Mouse (Mus musculus) Patski (cell line): ENCODE measurements around the gene Zfp385b. TPM values are rescaled to one million over a fixed set of nuclear protein-coding genes. Genes with fewer than 3 reads are reported as not detected.

ENCODE experiments used
- ATAC-seq: fragments of 100-300 bp; one replicate; pipeline ENCODE4 v1.8.0; 2021
- CTCF ChIA-PET: fragments of 350-600 bp; sonication (Branson Sonifier 250); formaldehyde crosslinking; loops from one replicate; lab custom pipeline; 2022; ENCODE audit warnings: inconsistent platforms; lab: Charles Lee
- POLR2A ChIA-PET: fragments of 350-600 bp; sonication (Branson Sonifier 250); formaldehyde crosslinking; loops from one replicate; lab custom pipeline; 2022; ENCODE audit warnings: antibody characterized with exemption, inconsistent platforms; lab: Charles Lee
- DNase-seq: peaks from one replicate; pipeline ENCODE4 v3.0.0-alpha.2; 2011; ENCODE audit warnings: low read depth, low spot score
- H3K27me3 ChIP-seq: fragments of 371-371 bp; one replicate; pipeline ENCODE4 v1.5.1; 2021
- CTCF ChIP-seq: fragments of 100-300 bp; IDR thresholded peaks from one replicate; pipeline ENCODE4 v1.5.1; 2021
- in situ Hi-C: fragments of 300-500 bp; cut with MboI; formaldehyde crosslinking; loops from 3 replicates; pipeline ENCODE4 v1.11.1; 2018; ENCODE audit warnings: low pct_unique_long_range_greater_than_20kb, mixed read lengths
- polyA plus RNA-seq: library from polyadenylated mRNA; unstranded; gene quantifications from one replicate; pipeline ENCODE4 v1.2.3, GENCODE M21; 2021

The Zfp385b gene
- polyA plus RNA-seq, 1 experiment from 2014 or later: 0.74 TPM

DNA sequence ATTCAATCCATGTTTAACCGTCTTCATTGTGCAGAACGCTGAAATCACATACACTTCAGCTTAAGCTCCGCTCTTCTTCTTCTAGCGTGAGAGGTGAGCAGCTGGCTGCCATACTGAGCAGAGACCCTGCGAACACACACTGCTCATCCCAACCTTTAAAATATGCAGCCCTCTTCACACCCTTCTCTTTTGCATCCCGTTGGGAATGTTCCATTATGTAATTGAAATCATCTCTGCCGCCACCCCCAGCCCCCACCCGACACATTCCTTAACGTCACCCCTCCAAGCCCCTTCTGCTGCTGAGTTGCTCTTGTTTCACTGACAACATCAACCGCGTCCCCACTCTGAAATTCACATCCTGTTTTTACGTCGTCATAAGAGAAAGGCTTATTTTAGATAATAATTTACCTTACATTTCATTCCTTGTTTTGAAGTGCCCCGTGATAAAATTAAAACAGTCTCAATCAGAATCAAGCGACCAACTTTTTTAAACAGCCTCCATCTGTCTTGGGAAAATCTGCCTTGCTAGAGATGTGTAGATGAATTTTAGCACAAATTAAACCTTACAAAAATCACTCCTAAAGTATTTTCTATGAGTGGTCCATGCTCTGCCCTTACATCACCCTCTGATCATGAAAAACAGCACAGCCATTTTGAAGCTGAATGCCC, 60.9 kb downstream of the Zfp385b start:
- ChIA-PET CTCF (no interaction called here), POLR2A (no interaction called here)
- no peak for TF ChIP-seq CTCF
- ATAC-seq (no peak), DNase-seq (no peak)
- H3K27me3 ChIP-seq: peaks cover 8% of the 10 kb centered on the region
- in situ Hi-C loops: no loop called here

DNA sequence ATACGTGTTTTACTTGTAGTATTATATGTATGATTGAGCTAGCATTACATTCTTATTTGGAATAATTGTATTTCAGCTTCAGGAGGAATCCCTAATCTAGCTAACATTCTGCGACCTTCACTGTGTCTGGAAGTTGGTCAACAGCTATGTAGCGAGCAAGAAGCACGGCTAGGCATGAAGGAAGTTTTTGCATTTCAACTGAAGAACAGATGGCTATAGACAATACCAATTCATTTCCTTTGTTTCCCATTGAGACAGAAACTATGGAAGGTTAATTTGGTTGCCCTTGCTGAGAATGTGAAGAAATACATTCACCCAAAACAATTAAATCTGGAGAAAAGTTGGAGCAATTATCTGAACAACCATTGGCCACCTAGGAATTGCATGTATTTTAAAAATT, 66.9 kb downstream of the Zfp385b start:
- TF ChIP-seq CTCF: no peak
- peaks cover 9% of the 10 kb centered on the region for H3K27me3 ChIP-seq
- no peak for DNase-seq
- no peak for ATAC-seq
- POLR2A ChIA-PET: no interaction called here
- CTCF ChIA-PET: no interaction called here
- in situ Hi-C loops: no loop called here

DNA sequence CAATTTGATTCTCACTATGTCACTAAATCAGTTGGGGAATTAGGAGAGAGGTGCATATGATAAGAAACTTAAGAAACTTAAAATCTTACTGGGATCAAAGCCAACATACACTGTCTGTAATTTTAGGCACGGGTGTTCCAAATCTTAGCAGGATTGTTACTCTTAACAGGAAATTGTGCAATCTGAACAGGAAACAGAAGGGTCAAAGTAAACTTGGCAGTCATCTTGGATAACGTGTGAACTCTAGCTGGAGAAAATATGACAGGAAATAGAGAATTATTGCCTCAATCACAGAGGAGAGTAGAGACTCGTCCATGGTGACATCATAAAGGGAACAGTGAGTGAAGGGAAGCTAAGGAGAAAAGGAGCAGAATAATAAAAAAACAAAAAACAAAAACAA, 69.8 kb downstream of the Zfp385b start:
- ChIA-PET CTCF (no interaction called here), POLR2A (no interaction called here)
- H3K27me3 ChIP-seq: peaks cover 8% of the 10 kb centered on the region
- no peak for DNase-seq
- TF ChIP-seq CTCF: no peak
- in situ Hi-C loops: no loop called here
- ATAC-seq: no peak

DNA sequence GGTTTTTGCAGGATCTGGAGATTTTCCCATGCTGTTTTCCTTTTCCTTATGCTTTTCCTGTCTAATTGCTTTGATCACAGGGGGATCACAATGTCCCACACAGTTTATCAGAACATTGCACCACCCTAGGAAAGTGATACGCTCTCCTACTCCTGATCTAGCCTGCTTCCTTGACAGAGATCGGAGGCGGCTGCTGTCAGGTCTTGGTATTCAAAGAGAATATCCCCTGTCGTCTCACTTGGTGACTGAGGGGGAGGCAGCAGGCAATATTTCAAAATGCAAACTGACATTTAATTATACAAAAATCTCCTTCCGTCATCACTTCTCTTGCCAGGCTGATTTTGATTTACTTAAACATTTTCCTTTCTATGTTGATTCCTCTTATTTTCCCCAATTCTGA, 73.0 kb downstream of the Zfp385b start:
- CTCF ChIA-PET: no interaction called here
- no peak for DNase-seq
- in situ Hi-C loops: no loop called here
- no peak for ATAC-seq
- no peak for TF ChIP-seq CTCF
- peaks cover 11% of the 10 kb centered on the region for H3K27me3 ChIP-seq
- POLR2A ChIA-PET: no interaction called here

DNA sequence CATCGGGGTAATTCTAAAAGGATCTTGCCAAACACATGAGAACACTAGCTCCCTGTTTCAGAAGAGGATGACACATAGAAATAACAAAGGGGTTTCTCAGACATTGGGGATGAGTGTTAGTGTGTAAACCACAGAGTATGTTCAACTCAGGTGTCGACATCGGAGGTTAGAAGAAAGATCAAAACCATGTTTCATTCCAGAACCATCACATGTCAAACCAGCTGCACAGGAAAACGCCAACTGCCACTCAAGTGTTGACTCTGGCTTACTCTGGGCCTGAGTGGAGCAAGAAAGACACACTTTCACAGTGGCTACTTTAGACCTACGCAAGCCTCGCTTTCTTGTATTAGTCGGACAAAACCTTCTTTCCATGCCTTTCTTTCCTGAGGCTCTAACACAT, 74.2 kb downstream of the Zfp385b start:
- in situ Hi-C loops: no loop called here
- TF ChIP-seq CTCF: no peak
- ChIA-PET CTCF (no interaction called here), POLR2A (no interaction called here)
- H3K27me3 ChIP-seq: peaks cover 6% of the 10 kb centered on the region
- DNase-seq (no peak), ATAC-seq (no peak)

DNA sequence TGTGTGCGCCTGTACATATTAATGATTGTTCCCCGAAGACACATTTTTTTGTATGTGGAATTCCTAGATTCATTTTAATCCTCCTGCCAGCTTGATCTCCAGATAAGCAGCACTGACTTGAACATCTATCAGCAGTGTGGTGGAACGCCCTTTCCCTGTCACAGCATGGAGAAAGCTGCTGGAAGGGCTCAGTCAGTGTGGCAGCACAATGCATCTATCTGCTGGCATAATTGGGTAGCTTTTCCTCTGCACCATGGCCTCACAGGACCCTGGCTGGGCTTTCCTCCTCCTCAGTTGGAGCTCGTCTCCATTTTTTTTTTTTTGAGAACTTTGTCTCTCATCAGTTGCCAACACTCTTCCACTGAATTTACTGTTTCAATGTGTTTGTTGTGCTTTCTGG, 77.1 kb downstream of the Zfp385b start:
- in situ Hi-C loops: no loop called here
- DNase-seq (no peak), ATAC-seq (no peak)
- no peak for TF ChIP-seq CTCF
- ChIA-PET CTCF (no interaction called here), POLR2A (no interaction called here)
- peaks cover 6% of the 10 kb centered on the region for H3K27me3 ChIP-seq

DNA sequence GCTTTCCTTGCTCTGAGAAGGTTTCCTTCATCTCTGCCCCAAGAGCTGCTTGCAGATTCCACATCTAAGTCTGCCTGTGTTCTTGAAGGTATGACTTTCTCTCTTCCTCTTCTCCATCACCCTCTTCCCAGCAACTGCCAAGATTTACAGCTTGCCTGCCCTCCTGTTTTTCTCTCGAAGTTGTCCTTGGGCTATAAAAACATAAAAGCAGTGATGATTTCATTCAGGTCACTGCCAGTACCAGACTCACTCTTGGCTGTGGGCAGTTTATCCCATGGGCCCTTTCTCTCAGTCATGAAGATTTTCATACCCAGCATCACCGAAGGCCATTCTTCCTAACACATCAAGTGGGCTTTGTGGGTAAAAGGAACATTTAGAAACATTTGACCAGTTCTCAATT, 89.2 kb downstream of the Zfp385b start:
- CTCF ChIA-PET: no interaction called here
- in situ Hi-C loops: no loop called here
- TF ChIP-seq CTCF: no peak
- POLR2A ChIA-PET: no interaction called here
- DNase-seq: no peak
- no peak for ATAC-seq
- peaks cover 9% of the 10 kb centered on the region for H3K27me3 ChIP-seq

DNA sequence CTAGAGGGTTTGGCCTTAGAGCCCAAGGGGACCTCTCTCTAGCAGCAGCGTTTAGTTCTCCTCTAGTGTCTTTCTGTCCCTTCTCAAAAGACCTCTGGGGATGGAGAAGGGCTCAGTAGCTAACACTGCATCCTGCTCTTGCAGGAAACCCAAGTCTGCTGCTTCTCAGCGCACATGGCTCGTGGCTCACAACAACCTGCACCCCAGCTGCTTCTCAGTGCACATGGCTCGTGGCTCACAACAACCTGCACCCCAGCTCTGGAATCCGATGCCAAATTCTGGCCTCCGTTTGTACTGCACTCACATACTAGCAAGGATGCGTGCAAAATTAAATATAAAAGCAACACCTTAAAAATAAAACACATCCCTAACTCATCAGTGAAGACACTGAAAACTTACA, 92.6 kb downstream of the Zfp385b start:
- CTCF ChIA-PET: no interaction called here
- DNase-seq: no peak
- ATAC-seq: no peak
- POLR2A ChIA-PET: no interaction called here
- no peak for TF ChIP-seq CTCF
- peaks cover 10% of the 10 kb centered on the region for H3K27me3 ChIP-seq
- in situ Hi-C loops: no loop called here

DNA sequence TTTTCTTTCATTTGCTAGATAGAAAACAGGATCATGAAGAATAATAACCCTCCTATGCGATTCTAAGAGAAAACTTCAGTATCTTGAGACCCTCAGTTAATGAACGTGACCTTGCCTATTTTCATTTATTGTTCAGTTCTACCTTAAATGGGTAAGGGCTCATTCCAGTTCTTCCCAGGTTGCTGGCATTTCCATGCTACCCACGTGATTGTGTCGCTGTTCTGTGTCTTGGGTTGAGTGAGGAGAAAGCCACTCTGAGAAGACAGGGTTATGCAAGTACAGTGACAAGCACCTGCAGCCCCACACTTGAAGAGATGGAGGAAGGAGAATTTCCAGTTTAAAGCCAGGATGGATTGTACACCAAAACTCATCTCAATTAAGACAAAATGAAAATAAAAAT, 98.6 kb downstream of the Zfp385b start:
- CTCF ChIA-PET: no interaction called here
- no peak for ATAC-seq
- POLR2A ChIA-PET: no interaction called here

DNA sequence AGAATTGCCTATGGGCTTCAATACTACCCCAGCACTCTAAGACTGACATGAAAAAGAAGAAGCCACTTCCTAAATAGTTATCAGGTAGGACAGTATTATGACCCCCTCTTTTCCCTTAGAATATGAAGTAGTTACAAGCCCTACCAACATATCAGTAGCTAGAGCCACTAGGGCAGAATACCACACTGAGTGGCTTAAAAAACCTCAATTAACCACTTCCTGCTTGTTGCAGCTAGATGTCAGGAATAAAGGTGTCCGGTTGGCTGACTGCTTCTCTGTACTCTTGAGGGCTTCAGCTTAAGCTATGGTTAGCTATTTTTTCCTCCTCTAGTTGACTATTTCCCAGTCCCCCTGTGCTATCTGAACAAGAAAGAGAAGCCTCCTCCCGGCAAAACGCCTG, 103.1 kb downstream of the Zfp385b start:
- DNase-seq: no peak
- in situ Hi-C loops: loop anchor here (25.0 kb wide), 2 partner anchors 479 to 654 kb away; no protein-coding TSS in a partner anchor
- ChIA-PET CTCF (interaction anchor here (1.2 kb wide), 1 partner anchor 9 kb away, joined by 3 read pairs; no protein-coding TSS in a partner anchor), POLR2A (no interaction called here)
- no peak for ATAC-seq
- no peak for TF ChIP-seq CTCF
- H3K27me3 ChIP-seq: peaks cover 49% of the 10 kb centered on the region

More for the DNA sequence above, 98.6 kb downstream of the Zfp385b start:
- in situ Hi-C loops: loop anchor here (25.0 kb wide), 2 partner anchors 484 to 659 kb away; no protein-coding TSS in a partner anchor
- TF ChIP-seq CTCF: no peak
- peaks cover 30% of the 10 kb centered on the region for H3K27me3 ChIP-seq
- no peak for DNase-seq

DNA sequence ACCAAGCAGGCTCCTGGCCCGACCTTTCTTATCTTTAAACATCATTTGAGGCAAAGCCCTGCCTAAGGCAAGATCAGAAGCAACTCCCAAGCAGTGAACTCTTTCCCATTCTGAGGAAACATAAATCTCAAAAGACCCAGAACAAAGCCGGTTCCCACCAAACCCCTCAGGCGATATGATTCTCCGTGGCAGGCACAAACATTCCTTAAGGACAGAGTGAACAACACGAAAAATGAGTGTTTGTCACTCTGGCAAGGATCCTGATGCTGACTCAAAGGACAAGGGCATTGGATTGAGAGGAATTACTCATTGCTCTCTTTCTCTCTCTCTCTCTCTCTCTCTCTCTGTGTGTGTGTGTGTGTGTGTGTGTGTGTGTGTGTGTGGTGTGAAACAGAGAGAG, 105.6 kb downstream of the Zfp385b start:
- peaks cover 44% of the 10 kb centered on the region for H3K27me3 ChIP-seq
- ChIA-PET POLR2A (no interaction called here), CTCF (no interaction called here)
- peak; percentile 49 for DNase-seq
- in situ Hi-C loops: loop anchor here (5.0 to 25.0 kb wide), 4 partner anchors 257 to 652 kb away; no protein-coding TSS in a partner anchor
- ATAC-seq: no peak
- no peak for TF ChIP-seq CTCF

DNA sequence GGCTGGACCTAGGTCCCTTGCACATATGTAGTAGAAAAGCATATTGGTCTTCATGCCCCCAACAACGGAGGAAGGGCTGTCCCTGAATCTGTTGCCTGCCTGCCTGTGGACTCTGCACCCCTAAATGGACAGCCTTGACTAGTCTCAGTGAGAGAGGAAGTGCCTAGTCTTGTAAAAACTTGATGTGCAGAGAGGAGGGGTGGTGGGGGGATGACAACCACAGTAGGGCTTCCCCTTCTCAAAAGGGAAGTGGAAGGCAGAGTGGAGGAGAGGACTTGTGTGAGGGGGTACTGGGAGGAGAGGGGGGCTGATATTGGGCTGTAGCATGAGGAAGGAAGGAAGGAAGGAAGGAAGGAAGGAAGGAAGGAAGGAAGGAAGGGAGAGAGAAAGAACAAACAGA, 107.7 kb downstream of the Zfp385b start:
- in situ Hi-C loops: loop anchor here (5.0 to 25.0 kb wide), 4 partner anchors 254 to 649 kb away; no protein-coding TSS in a partner anchor
- no peak for TF ChIP-seq CTCF

More for the DNA sequence above, 107.7 kb downstream of the Zfp385b start:
- H3K27me3 ChIP-seq: peaks cover 35% of the 10 kb centered on the region
- no peak for DNase-seq
- POLR2A ChIA-PET: no interaction called here
- ATAC-seq: no peak
- CTCF ChIA-PET: no interaction called here
